Mouse (Mus musculus) midbrain, embryonic 12.5 days (tissue): ENCODE measurements around the gene Sh3rf1. TPM values are rescaled to one million over a fixed set of nuclear protein-coding genes. Genes with fewer than 3 reads are reported as not detected.

ENCODE experiments used
- ATAC-seq: fragments of 200-750 bp; cut with Nextera tagmentation; 2 replicates; pipeline ENCODE4 v1.8.0; 2017; ENCODE audit warnings: low read depth, moderate TSS enrichment, moderate library complexity; ENCODE audit not compliant: low FRiP score
- H3K27ac ChIP-seq: fragments of 300-500 bp; sonication (generic); replicated peaks from 2 replicates; pipeline ENCODE4 v1.5.1; 2016; ENCODE audit warnings: mild to moderate bottlenecking
- H3K27me3 ChIP-seq: fragments of 300-500 bp; sonication (generic); 2 replicates; pipeline ENCODE4 v1.6.1; 2016; ENCODE audit warnings: mild to moderate bottlenecking
- H3K36me3 ChIP-seq: fragments of 300-500 bp; sonication (generic); 2 replicates; pipeline ENCODE4 v1.6.1; 2016
- H3K4me1 ChIP-seq: fragments of 300-500 bp; sonication (generic); 2 replicates; pipeline ENCODE4 v1.6.1; 2016
- H3K4me2 ChIP-seq: fragments of 300-500 bp; sonication (generic); replicated peaks from 2 replicates; pipeline ENCODE4 v1.6.1; 2016; ENCODE audit warnings: mild to moderate bottlenecking, moderate library complexity
- H3K4me3 ChIP-seq: fragments of 300-500 bp; sonication (generic); 2 replicates; pipeline ENCODE4 v1.5.1; 2016; ENCODE audit warnings: mild to moderate bottlenecking
- H3K9ac ChIP-seq: fragments of 300-500 bp; sonication (generic); replicated peaks from 2 replicates; pipeline ENCODE4 v1.6.1; 2016; ENCODE audit warnings: mild to moderate bottlenecking, moderate library complexity
- H3K9me3 ChIP-seq: fragments of 300-500 bp; sonication (generic); 2 replicates; pipeline ENCODE4 v1.6.1; 2016; ENCODE audit warnings: mild to moderate bottlenecking
- WGBS: fragments of 180-500 bp; shearing (Covaris S2); methylation state at CpG from one replicate; pipeline ENCODE4 v1.1.7; 2016; 5-methylcytosine and 5-hydroxymethylcytosine counted together
- polyA plus RNA-seq: library from polyadenylated mRNA; unstranded; fragments of >200 nt; fragmentation: Nextera tagmentation; extraction: Ambion mirVana; gene quantifications from 2 replicates; pipeline ENCODE4 v1.2.1, GENCODE M21; 2016

Sh3rf1 gene
- polyA plus RNA-seq, 1 experiment from 2014 or later = 22.0 TPM

DNA sequence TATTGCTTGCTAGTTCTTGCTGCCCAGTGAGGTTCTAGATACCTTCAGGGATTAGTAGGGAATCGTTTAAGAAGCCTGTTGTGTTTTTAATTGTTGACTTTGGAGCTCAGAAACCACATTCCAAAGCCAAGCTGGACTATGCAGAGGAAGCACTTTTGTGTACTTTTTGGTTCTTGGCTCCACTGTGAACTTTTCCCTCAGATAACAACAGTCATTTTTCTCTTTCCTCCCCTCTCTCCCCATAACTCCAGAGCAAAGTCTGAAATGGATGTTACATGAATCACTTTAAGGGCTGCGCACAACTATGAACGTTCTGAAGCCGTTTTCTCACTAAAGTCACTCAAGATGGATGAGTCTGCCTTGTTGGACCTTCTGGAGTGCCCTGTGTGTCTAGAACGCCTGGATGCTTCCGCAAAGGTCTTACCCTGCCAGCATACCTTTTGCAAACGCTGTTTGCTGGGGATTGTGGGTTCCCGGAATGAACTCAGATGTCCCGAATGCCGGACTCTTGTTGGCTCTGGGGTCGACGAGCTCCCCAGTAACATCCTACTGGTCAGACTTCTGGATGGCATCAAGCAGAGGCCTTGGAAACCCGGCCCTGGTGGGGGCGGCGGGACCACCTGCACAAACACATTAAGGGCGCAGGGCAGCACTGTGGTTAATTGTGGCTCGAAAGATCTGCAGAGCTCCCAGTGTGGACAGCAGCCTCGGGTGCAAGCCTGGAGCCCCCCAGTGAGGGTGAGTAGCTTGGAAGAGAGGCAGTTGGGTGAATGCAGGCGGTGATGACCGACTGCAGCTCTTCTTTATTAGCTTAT lies 2.1 kb downstream of the Sh3rf1 start:
- 40% methylated on average over 20 of the region's 20 CpGs for WGBS
- Histone ChIP-seq H3K4me3 (peak overlapping the region; percentile 82), H3K27me3 (no peaks in the 10 kb centered on the region), H3K9me3 (no peaks in the 10 kb centered on the region), H3K27ac (no peak overlapping the region), H3K36me3 (no peaks in the 10 kb centered on the region), H3K4me2 (peak overlapping the region; percentile 72), H3K9ac (peak overlapping the region; percentile 88), H3K4me1 (peaks cover 47% of the 10 kb centered on the region)
- ATAC-seq = no peak

DNA sequence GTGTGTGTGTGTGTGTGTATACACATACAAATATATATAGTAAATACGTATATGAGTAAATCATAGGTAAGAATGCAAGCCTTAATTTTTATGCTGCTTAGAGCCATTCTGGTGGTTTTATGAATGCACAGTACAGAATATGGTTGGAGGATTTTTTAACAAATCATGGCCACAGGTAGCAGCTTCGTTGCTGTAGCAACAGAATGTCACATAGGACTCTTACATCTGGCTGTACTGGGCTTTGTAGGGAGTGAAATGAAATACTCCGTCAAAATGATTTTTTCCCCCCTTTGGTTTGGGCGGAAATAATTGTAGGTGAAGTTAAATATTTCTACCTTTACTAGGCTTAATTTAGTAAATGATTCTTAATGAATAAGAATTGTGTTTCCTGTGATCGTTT lies 3.0 kb downstream of the Sh3rf1 start:
- Histone ChIP-seq H3K4me1 (peaks cover 47% of the 10 kb centered on the region), H3K4me3 (peak overlapping the region; percentile 82), H3K9ac (0 out of 2 replicates have a peak overlapping the region, but pooled peaks have one; percentile 88)

DNA sequence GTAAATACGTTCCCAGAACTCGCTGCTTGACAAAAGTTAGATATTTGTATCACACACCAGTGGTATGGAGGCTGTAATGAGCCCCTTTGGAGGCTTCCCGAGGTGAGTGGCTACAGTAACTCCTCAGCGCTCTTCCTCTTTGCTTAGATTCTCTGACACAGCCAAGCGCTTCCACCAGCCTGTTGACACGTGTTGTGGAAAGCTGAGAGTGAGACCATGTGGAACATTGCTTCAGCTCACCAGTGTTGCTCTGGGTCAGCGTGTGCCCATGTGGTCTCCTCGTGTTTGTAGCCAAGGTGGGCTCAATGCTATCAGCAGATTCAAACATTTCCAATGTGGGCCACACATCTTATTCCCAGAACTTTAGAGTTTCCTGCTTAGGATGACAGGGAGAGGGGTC lies 5.0 kb downstream of the Sh3rf1 start:
- no peak overlapping the region for H3K27ac ChIP-seq
- ATAC-seq = no peak
- peaks cover 47% of the 10 kb centered on the region for H3K4me1 ChIP-seq
- no peak overlapping the region for H3K4me3 ChIP-seq
- no peaks in the 10 kb centered on the region for H3K9me3 ChIP-seq
- no peak overlapping the region for H3K9ac ChIP-seq
- peak overlapping the region; percentile 32; the same call in 1 of the 2 replicates for H3K4me2 ChIP-seq
- 79% methylated on average over 8 of the region's 8 CpGs for WGBS
- H3K27me3 ChIP-seq = no peaks in the 10 kb centered on the region
- H3K36me3 ChIP-seq = no peaks in the 10 kb centered on the region

More for the DNA sequence above, 3.0 kb downstream of the Sh3rf1 start:
- WGBS = 73% methylated on average over 5 of the region's 5 CpGs
- H3K9me3 ChIP-seq = no peaks in the 10 kb centered on the region
- H3K4me2 ChIP-seq = peak overlapping the region; percentile 72
- H3K36me3 ChIP-seq = no peaks in the 10 kb centered on the region
- H3K27ac ChIP-seq = no peak overlapping the region
- ATAC-seq = no peak
- no peaks in the 10 kb centered on the region for H3K27me3 ChIP-seq

DNA sequence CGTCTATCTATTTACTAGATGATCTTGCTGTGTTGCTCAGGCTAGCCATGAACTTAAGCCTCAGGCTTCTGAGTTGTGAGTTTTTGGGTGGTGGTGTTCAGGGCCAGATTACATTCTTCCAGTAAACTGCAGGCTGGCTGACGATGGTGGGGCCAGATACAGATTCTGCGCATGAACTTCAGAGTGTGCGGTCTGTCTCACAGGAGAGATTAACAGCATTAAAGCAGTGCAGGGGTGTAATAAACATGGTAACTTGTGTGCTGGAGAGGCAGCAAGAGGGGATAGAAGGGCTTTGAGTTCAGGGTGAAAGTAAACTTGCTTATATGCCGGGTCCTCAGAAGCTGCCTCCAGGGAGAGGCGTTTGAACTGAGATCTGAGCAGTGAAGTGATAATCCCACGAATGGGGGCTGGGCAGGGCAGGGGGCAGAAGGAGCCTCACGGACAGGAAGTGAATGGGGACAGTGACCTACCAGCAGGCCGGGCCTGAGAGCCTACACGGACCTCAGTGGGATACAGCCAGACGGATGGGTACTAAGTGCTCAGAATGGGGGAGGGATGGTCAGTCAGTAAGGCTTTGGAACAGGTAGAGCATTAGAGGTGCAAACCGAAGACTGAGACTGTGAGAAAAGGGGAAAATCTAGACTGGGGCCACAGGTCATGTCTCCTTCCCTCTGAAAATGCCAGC lies 6.0 kb downstream of the Sh3rf1 start:
- Histone ChIP-seq H3K4me1 (peaks cover 47% of the 10 kb centered on the region), H3K9ac (0 out of 2 replicates have a peak overlapping the region, but pooled peaks have one; percentile 12), H3K27ac (no peak overlapping the region), H3K4me3 (0 out of 2 replicates have a peak overlapping the region, but pooled peaks have one; percentile 3), H3K4me2 (peak overlapping the region; percentile 29; the same call in 1 of the 2 replicates), H3K27me3 (no peaks in the 10 kb centered on the region), H3K36me3 (0 out of 2 replicates have a peak, but pooled peaks cover 4% of the 10 kb centered on the region), H3K9me3 (no peaks in the 10 kb centered on the region)
- 55% methylated on average over 12 of the region's 12 CpGs for WGBS
- ATAC-seq = no peak

DNA sequence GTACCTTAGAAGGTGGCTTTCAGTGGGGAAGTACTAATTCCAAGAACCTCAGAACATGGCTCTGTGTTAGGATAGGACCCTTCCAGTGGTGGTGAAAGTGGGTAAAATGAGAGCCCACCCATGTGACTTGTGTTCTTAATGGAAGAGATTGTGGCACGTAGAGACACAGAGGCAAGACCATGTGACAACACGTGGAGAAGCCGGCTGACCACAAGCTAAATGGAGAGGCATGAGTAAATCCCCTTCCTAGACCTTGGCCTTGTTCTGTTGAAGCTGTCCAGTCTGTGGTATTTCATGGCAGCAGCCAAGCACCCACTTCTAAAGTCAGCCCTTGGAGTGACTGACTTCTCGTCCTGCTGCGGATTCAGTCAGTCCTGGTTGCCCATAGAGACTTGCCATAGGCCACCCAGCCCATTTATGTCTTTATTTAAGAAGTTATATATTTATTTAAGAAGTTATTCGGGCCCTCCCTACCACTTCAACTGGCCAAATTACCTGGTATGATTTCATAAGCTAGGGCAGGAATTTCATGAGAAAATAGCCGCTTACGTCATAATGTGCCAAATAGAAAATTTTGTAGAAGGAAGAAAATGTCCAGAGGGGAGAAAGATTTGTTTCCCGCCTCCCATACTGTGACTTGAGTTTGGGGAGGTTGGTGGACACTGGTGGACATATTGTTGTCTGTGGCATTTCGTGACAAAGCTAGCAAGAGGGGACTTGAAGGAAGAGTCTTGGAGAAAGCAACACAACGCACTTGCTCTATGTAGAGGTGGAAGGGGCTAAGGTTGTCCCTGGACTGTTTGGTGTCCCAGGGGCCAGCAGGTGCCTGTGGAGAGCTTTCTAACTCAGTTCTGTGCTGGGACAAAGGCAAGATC lies 7.4 kb downstream of the Sh3rf1 start:
- H3K4me2 ChIP-seq = no peak overlapping the region
- H3K27ac ChIP-seq = no peak overlapping the region
- 0 out of 2 replicates have a peak, but pooled peaks cover 4% of the 10 kb centered on the region for H3K36me3 ChIP-seq
- H3K4me3 ChIP-seq = no peak overlapping the region
- H3K4me1 ChIP-seq = peaks cover 39% of the 10 kb centered on the region
- H3K9ac ChIP-seq = no peak overlapping the region
- H3K27me3 ChIP-seq = no peaks in the 10 kb centered on the region
- no peak for ATAC-seq
- H3K9me3 ChIP-seq = no peaks in the 10 kb centered on the region
- 94% methylated on average over 11 of the region's 11 CpGs for WGBS

DNA sequence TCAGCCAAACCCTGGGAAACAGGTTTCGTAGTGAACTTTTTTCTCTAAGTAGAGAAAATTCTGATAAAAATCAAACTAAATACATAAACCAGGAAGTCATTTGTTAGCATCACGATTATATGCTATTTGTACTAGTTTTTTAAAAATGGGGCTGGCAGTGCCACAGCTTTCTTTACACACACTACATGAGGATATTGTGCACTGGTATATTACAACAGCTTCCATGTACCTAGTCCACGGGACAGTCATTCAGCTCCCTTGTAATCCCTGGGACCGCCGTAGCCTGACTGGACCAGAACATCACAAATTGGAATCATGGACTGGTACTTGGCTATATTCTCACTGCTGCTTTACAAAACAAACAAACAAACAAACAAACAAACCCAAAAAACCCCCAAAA lies 11.8 kb downstream of the Sh3rf1 start:
- peaks cover 22% of the 10 kb centered on the region for H3K4me1 ChIP-seq
- peaks cover 11% of the 10 kb centered on the region; the same call in 1 of the 2 replicates for H3K36me3 ChIP-seq
- no peak overlapping the region for H3K27ac ChIP-seq
- no peaks in the 10 kb centered on the region for H3K9me3 ChIP-seq
- H3K9ac ChIP-seq = no peak overlapping the region
- no peak overlapping the region for H3K4me2 ChIP-seq
- 89% methylated on average over 5 of the region's 5 CpGs for WGBS
- no peak for ATAC-seq
- H3K27me3 ChIP-seq = no peaks in the 10 kb centered on the region
- no peak overlapping the region for H3K4me3 ChIP-seq

DNA sequence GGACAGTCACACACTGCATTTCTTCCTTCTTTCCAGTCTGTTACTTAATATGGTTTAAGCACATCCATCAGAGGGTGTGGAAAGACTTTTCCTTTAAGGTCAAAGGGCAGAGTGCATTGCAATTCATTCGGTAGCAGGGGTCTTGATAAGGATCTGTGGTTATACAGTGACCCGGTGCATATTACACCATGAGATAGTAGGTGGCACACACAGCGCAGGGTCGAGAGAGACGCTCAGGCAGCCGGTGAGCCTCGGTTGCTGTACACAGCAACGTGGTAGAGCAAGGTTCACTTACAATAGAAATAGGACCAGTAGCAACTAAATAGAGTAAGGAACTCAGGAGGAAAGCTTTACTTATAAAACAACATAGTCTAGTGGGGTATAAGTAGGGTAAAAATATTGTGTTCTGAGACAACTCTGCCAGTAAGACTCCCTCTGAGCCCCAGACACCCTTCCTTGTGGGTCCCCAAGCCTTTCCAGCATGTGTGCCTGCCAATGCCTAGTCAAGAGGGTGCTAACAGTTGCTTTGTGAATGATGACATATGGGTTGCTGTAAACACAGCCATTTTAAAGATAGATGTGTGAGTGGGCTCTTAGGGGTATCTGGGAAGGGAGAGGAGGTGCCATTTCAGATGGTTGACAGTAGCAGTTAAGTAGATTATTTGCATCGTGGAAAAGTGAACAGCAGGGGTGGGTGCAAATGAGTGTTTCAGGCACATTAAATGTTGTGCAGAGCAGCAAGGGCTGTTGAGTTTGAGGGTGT lies 13.0 kb downstream of the Sh3rf1 start:
- WGBS = 78% methylated on average over 9 of the region's 9 CpGs
- Histone ChIP-seq H3K27ac (no peak overlapping the region), H3K27me3 (no peaks in the 10 kb centered on the region), H3K4me3 (no peak overlapping the region), H3K4me1 (peaks cover 22% of the 10 kb centered on the region), H3K9me3 (no peaks in the 10 kb centered on the region), H3K4me2 (no peak overlapping the region), H3K9ac (0 out of 2 replicates have a peak overlapping the region, but pooled peaks have one; percentile 24), H3K36me3 (peaks cover 11% of the 10 kb centered on the region; the same call in 1 of the 2 replicates)
- no peak for ATAC-seq

DNA sequence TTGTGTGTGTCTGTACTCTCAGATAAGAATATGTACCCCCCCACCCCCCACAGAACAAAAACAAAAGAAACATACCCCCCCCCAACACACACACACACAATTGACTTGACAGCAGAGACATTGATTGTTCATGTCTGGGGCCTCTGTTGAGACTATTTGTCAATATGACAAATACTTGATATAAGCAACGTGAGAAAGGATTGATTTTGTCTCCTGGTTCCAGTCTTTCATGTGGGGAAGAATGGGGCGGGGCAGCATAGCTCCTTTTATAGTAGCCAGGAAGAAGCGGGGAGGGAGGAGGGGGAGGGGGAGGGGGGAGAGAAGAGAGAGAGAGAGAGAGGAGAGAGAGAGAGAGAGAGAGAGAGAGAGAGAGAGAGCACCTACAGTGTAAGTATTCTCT lies 15.9 kb downstream of the Sh3rf1 start:
- Histone ChIP-seq H3K9ac (no peak overlapping the region), H3K4me3 (no peak overlapping the region), H3K27me3 (no peaks in the 10 kb centered on the region), H3K36me3 (peaks cover 18% of the 10 kb centered on the region), H3K4me1 (peaks cover 22% of the 10 kb centered on the region), H3K9me3 (peaks cover 13% of the 10 kb centered on the region; the same call in 1 of the 2 replicates), H3K27ac (no peak overlapping the region), H3K4me2 (no peak overlapping the region)
- ATAC-seq = no peak
- 73% methylated on average over 3 of the region's 3 CpGs for WGBS

DNA sequence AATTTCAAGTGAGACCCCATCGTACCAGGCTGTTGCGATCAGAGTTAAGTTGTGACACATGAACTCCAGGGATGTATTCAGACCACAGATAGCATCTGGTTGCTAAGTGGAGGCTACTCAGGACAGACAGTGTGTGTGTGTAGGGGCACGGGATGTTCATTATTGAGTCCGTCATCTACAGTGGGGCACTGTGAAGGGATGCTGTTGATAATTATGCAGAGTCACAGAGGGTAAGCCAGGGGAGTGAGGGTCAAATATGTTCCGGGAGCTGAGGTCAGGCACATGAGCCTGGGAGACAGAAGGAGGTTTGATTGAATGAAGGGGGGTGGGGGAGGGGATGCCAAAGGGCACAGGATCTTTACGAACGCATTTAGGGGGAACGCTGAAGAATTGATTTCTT lies 17.6 kb downstream of the Sh3rf1 start:
- ATAC-seq = peak; percentile 74; the same call in 1 of the 2 replicates
- H3K4me1 ChIP-seq = peaks cover 14% of the 10 kb centered on the region
- 63% methylated on average over 8 of the region's 8 CpGs for WGBS
- H3K9me3 ChIP-seq = peaks cover 13% of the 10 kb centered on the region; the same call in 1 of the 2 replicates
- no peaks in the 10 kb centered on the region for H3K27me3 ChIP-seq
- H3K4me3 ChIP-seq = no peak overlapping the region
- peaks cover 20% of the 10 kb centered on the region for H3K36me3 ChIP-seq
- no peak overlapping the region for H3K4me2 ChIP-seq
- no peak overlapping the region for H3K27ac ChIP-seq
- H3K9ac ChIP-seq = no peak overlapping the region

DNA sequence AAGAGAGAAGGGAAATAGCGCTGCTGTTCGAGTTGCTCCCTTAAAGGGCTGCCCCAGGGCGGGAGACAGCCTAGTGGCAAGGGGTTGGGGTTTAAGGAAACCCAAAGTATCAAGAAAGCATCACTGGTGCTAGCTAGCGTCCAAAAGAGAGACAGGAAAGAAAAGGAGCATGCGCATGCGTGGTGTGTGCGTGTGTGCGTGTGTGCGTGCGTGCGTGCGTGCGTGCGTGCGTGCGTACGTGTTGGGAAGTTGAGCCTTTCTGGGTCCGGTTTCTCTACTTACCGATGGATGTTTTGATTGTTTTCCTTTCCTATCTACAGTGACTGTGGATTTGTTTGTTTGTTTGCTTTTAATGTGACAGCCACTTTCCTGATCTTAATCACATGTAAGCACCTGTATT lies 19.2 kb downstream of the Sh3rf1 start:
- Histone ChIP-seq H3K9ac (no peak overlapping the region), H3K27me3 (no peaks in the 10 kb centered on the region), H3K4me1 (peaks cover 16% of the 10 kb centered on the region), H3K4me3 (no peak overlapping the region), H3K9me3 (peaks cover 13% of the 10 kb centered on the region; the same call in 1 of the 2 replicates), H3K27ac (no peak overlapping the region), H3K36me3 (peaks cover 18% of the 10 kb centered on the region), H3K4me2 (no peak overlapping the region)
- no peak for ATAC-seq
- 96% methylated on average over 19 of the region's 19 CpGs for WGBS

DNA sequence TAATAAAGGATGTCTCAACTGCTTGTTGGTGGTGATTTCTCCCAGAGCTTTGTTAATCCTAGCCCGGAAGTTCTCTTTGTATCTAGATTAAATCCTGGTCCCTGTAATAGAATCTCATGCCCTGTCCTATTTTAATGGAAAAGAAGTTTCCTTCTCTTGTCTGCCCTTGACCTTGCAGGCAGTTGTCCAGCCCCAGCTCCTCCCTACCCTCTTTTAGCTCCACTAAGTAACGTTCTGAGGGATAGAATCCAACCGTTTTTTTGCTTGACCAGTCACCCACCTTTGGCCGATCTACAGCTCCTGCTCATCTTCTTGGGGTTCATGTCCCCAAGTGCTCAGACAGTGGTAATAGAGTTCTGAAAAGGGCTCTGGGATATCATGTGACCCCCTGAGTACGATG lies 19.8 kb downstream of the Sh3rf1 start:
- Histone ChIP-seq H3K4me3 (no peak overlapping the region), H3K4me2 (no peak overlapping the region), H3K36me3 (peaks cover 13% of the 10 kb centered on the region; the same call in 1 of the 2 replicates), H3K4me1 (peaks cover 22% of the 10 kb centered on the region), H3K9ac (no peak overlapping the region), H3K9me3 (peaks cover 13% of the 10 kb centered on the region; the same call in 1 of the 2 replicates), H3K27me3 (no peaks in the 10 kb centered on the region), H3K27ac (no peak overlapping the region)
- ATAC-seq = no peak
- 89% methylated on average over 5 of the region's 5 CpGs for WGBS
